Mouse (Mus musculus) heart, adult 2 months (tissue): Measurements from ENCODE around the gene Arpc4.

Source experiments
- CTCF ChIP-seq: fragments of 200-600 bp; IDR thresholded peaks from 2 replicates; pipeline ENCODE4 v1.8.1; 2022; ENCODE audit warnings: antibody characterized with exemption, mild to moderate bottlenecking, moderate library complexity
- EP300 ChIP-seq: fragments of 200-500 bp; IDR thresholded peaks from 2 replicates; pipeline ENCODE4 v1.6.1; 2011; ENCODE audit warnings: low read depth, low read length, control low read depth; ENCODE audit not compliant: insufficient read depth

DNA sequence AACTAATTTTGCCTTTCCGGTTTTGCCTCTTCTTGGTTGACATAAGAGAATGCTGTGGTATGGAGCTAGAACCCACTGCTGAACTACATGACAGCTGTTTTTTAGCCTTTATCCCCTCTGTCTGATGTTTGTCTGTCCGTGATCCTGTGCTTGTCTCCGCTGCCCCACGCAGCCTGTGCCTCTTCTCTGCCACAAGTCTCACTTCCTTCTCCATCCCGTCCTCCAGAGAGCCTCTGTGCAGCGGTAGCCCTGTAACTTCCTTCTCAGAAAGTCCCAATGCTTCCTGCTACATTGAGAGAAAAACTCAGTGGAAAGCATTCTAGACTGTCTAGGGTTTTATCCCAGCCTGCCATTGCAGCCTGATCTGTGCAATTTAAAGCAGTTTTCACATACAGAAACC lies 1.3 kb downstream of the Arpc4 start:
- TF ChIP-seq CTCF = no peak
- no peak for TF ChIP-seq EP300
